Mouse (Mus musculus): Measurements from ENCODE around the gene Flot1.

GRCm38 (mm10) chr17:35780362-35780761 is 42.7 kb upstream of the Flot1 start:
- no peak for TF ChIP-seq POLR2A (IDR thresholded peaks at IDR 0.05; ENCODE audit: extremely low read depth, insufficient read depth, low read length)
- no peak for TF ChIP-seq CTCF (IDR thresholded peaks at IDR 0.05; ENCODE audit: low read depth, low read length)

Data from liver, adult 2 months (tissue).